Mouse (Mus musculus) urinary bladder, adult 2 months (tissue): ENCODE results near the gene Vps13d. TPM values are rescaled to one million over a fixed set of nuclear protein-coding genes. Genes with fewer than 3 reads are reported as not detected.
A peak's percentile ranks its signal among the peaks of the same experiment; 100 is the strongest.

Experiments used
- DNase-seq: peaks from one replicate; pipeline ENCODE4 v3.0.0; 2022; ENCODE audit warnings: low spot score
- polyA plus RNA-seq: library from polyadenylated mRNA; depleted of rRNA; stranded (reverse); fragments of >200 nt; gene quantifications from 2 replicates; pipeline ENCODE4 v1.2.3, GENCODE M21; 2012; rRNA removed

Vps13d gene
- 39.3 TPM in 2 replicates for polyA plus RNA-seq

GRCm38 (mm10) chr4:145194559-145195162, at the start of gene Vps13d:
TSS of gene Vps13d (minus strand) at chr4:145195005.
- DNase-seq = peak; percentile 76

DNA sequence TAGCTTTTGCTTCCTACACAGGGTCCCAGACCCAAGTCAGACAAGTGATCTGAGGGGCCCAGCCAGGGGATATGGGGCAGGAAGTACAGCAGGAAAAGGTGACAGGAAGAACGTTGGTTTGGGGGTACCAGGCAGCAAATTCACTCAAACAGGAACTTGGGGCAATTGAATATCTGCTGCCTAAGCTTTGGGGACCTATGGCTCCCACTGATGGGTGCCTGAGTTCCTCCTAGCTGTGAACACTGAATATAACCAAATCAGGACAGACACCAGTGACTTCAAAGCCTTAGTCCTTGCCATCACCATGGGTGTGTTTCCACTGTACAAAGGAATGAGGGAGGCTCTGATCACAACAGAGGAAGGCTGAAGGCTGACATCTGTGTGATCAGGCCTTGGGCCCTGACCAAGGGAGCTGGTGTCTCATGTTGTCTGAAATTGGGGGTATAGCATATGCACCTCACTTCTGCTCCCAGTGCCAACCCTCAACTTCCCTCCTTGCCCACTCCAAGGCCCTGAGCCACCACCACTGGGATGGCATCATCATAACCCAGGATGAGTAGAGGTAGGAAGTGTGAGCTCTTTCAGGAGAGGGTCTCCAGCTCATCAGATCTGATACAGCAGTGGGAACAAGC, 48.0 kb upstream of the Vps13d start:
- DNase-seq = no peak

GRCm38 (mm10) chr4:145240723-145241231, 46.0 kb upstream of the Vps13d start:
- DNase-seq = no peak

DNA sequence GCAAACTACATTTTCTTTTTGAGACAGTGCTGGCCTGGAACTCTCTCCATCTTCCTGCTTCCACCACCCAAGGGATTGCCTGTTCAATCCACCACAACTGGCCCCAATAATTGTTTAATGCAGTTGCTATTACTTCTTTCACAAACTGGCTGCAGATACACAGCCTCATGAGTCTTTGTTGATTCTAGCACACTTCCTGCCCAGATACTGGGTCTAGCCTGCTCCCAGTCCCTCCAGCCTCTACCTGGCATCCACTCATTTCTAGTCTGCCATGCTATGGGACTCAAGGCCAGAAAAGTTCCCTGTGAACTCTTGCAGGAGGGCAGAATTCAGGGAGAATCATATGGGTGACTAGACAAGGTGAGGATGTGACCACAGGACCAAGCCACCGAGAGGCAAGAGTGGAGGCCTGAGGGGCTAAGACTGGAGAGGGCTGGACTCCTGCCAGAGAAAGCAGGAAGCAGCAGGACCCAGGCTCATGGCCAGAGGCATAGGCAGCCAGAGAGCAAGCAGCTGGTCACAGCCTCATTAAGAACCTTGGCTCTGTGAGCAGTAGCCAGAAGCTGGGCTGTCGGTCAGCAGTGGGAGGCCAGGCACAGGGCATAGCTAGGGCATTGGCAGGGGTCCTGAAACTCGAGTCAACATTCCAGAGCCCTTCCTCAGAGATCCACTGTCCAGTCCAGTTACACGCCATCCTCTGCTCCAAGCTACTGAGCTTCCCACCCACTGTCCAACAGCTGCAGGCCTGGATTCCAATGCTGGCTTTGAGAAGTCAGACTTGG, 44.4 kb upstream of the Vps13d start:
- DNase-seq = no peak

DNA sequence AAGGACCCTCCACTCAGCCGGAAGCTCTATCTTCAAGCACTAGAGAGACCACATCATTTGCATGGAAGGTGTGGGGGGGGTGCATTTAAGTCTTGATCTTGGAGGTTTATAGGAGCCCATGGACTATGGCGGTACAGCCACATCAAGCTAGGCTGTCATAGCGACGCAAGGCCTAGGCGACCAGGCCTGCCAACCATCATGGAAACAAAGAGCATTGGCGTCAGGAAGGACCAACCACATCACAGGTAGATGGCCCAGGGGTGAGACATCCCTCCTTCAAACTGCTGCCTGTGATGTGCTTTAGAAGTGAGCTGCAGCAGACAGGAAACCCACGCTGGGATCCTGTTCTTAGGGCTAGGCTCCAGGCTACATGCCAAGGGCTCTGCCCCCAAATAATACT, 41.2 kb upstream of the Vps13d start:
- no peak for DNase-seq

GRCm38 (mm10) chr4:145233487-145234228, 38.9 kb upstream of the Vps13d start:
- no peak for DNase-seq

DNA sequence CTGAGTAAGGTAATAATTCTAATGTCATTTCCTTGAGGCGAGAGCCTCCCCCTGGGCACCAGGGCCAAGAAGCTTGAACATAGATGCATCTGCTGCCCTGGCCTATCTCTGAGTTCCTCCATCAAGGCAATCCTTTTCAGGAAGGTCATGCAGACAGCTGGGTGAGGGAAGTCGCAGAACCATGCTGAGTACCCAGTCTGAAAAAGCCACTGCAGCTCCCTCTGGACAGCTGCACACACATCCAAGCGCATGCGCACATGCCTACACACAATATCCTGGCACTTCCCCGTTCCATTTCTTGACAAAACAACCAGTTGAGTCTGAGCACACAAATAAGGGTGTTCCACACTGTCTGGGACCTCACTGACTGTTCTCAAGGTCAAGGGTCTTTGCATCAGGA, 36.9 kb upstream of the Vps13d start:
- no peak for DNase-seq

DNA sequence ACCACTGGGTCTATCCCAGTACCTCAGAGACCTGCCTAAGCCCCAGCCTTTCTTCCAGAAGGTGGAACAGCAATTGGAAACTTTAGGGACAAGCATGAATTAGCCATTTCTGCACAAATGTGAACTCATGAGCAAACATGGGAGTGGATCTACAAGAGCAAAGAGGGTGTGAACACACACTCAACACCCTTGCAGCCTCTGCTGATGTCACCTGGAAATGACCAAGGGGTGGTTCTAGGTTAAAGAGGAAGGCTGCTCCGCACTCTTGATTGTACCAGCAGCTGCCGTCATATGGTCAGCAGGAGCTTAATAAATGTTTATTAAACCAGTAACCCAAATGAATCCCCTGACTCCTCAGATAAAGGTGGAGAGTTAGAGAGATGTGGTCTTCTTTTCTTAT, 35.8 kb upstream of the Vps13d start:
- no peak for DNase-seq

DNA sequence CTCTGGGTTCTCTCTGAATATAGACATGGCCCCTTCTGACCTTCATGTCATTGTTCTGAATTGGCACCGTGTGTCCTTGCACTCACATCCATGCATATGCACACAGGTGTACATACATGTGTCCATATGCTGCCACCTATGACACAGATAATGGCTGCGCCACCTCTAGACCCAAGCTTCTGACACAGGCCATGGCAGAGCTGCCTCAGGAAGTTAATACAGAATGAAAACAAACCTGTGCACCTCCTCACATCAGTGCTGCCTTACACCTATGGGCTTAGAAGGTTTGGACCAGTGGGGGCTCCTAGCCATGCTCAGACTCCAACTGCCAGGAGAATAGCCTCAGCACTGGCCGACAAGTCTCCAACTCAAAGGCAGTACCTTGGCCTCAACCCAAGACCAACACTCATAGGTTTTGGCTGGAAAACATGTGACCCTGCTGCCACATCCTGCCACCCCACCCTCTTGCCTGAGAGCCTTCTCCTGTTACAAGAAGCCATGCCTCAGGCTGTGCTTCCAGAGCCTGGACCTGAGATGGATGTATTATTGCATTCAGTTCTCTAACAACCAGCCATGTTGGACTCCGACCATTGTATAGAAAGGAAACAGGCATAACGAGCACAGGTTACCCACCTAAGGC, 34.8 kb upstream of the Vps13d start:
- no peak for DNase-seq

- no peak for DNase-seq
These were observed 34.2 kb upstream of the Vps13d start for GRCm38 (mm10) chr4:145229051-145229450.

- DNase-seq = no peak
These were observed 29.8 kb upstream of the Vps13d start for GRCm38 (mm10) chr4:145224613-145225012.

- no peak for DNase-seq
These were observed 27.3 kb upstream of the Vps13d start for GRCm38 (mm10) chr4:145222064-145222463.

- DNase-seq = no peak
These were observed 26.6 kb upstream of the Vps13d start for GRCm38 (mm10) chr4:145221379-145221778.

- DNase-seq = no peak
These were observed 25.2 kb upstream of the Vps13d start for GRCm38 (mm10) chr4:145220001-145220400.

GRCm38 (mm10) chr4:145219240-145219985, 24.6 kb upstream of the Vps13d start:
- no peak for DNase-seq

GRCm38 (mm10) chr4:145217837-145218236, 23.0 kb upstream of the Vps13d start:
- DNase-seq = no peak

DNA sequence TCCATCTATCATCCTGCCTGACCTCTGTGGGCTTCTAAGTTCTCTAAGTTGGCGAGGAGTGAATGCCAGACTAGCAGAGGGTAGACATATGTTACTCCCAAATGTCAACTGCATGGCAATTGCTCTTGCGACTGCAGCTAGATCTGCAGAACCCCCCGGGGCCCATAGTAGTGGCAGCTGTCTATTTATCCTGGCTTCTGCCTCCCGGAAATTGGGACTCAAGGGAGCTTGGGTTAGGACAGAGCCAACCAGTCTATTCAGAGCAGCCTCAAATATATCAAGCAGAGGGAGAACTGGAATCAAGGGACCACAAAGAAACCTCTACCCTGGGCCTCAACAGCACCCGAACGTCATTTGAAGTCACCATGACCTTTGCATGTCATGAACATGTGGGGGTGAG, 22.2 kb upstream of the Vps13d start:
- DNase-seq = no peak

DNA sequence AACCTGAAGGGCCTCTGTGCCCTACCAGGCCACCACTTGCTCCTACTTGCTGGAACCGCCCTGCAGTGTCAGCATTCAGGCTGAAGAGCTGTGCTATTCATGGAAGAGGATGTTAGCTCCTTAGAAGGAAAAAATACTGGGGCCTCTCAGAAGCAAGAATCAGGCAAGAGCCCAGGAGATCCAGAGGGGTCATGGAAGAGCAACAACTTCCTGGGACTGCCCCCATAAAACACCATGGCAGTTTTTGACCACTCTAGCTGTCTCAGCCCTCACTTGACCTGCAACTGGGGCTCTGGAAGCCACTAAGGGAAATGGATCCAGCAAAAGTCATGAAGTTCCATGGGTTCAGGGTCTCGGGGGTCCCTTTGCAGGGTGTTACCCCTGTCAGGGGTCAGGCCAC, 20.6 kb upstream of the Vps13d start:
- DNase-seq = no peak

DNA sequence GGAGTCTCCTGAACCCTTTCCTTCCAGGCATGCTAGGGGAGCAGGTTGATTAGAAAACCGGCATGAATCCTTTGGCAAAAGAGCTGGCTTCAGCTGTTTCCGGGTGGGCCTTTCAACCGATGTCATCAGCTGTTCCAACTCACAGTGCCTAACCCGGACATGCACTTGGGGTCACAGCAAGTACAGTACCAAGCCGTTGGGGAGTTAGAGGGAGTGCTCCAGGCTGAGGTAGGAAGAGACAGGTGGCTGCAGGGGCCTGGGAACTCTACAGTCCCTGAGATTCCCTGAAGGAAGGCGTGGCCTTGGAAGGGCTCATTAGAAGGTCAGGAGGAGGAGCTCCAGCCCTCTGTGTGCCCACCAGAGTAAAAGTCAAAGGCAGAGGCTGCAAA, 20.0 kb upstream of the Vps13d start:
- no peak for DNase-seq

GRCm38 (mm10) chr4:145213999-145214785, 19.4 kb upstream of the Vps13d start:
- peak; percentile 85 for DNase-seq
